Mouse (Mus musculus): ENCODE measurements around the gene Smad3.
A peak's percentile ranks its signal among the peaks of the same experiment; 100 is the strongest.

Smad3 gene

GRCm38 (mm10) chr9:63662759-63663158, 95.0 kb downstream of the Smad3 start:
- DNase-seq, result peak; percentile 66 to 89

- DNase-seq, result peak; percentile 54 to 79
Measured at GRCm38 (mm10) chr9:63660691-63661090, 97.1 kb downstream of the Smad3 start.

- DNase-seq, result no peak
Measured at GRCm38 (mm10) chr9:63660061-63660460, 97.7 kb downstream of the Smad3 start.

- peak; percentile 62 to 76 for DNase-seq
Measured at GRCm38 (mm10) chr9:63658970-63659371, 98.8 kb downstream of the Smad3 start.

GRCm38 (mm10) chr9:63658436-63658835, 99.4 kb downstream of the Smad3 start:
- no peak for DNase-seq

GRCm38 (mm10) chr9:63657167-63657566, 100.6 kb downstream of the Smad3 start:
- peak; percentile 62 to 69 for DNase-seq

- DNase-seq, result peak in 1 of 2 experiments; percentile 51
Measured at GRCm38 (mm10) chr9:63655092-63655491, 102.7 kb downstream of the Smad3 start.

GRCm38 (mm10) chr9:63654575-63654974, 103.2 kb downstream of the Smad3 start:
- peak in 1 of 2 experiments; percentile 38 for DNase-seq

- DNase-seq, result peak in 1 of 2 experiments; percentile 49
Measured at GRCm38 (mm10) chr9:63653666-63654065, 104.1 kb downstream of the Smad3 start.

- DNase-seq, result peak; percentile 61
Measured at GRCm38 (mm10) chr9:63651594-63651993, 106.2 kb downstream of the Smad3 start.

- DNase-seq, result peak in 1 of 2 experiments; percentile 44
Measured at GRCm38 (mm10) chr9:63650905-63651304, 106.9 kb downstream of the Smad3 start.

- peak; percentile 64 to 65 for DNase-seq
Measured at GRCm38 (mm10) chr9:63649841-63650545, 107.8 kb downstream of the Smad3 start.

- no peak for DNase-seq
Measured at GRCm38 (mm10) chr9:63648520-63648918, 109.3 kb downstream of the Smad3 start.

- DNase-seq, result peak; percentile 79 to 84
Measured at GRCm38 (mm10) chr9:63647581-63648519, 109.9 kb downstream of the Smad3 start.

- peak in 1 of 2 experiments; percentile 26 for DNase-seq
Measured at GRCm38 (mm10) chr9:63645084-63645483, 112.7 kb downstream of the Smad3 start.

- no peak for DNase-seq
Measured at GRCm38 (mm10) chr9:63644011-63644410, 113.8 kb downstream of the Smad3 start.

GRCm38 (mm10) chr9:63641983-63642646, 115.7 kb downstream of the Smad3 start:
- DNase-seq, result no peak

- DNase-seq, result no peak
Measured at GRCm38 (mm10) chr9:63636113-63636512, 121.7 kb downstream of the Smad3 start.

GRCm38 (mm10) chr9:63633334-63633733, 124.5 kb downstream of the Smad3 start:
- no peak for DNase-seq

- DNase-seq, result no peak
Measured at GRCm38 (mm10) chr9:63632924-63633323, 124.9 kb downstream of the Smad3 start.

GRCm38 (mm10) chr9:63632045-63632444, 125.7 kb downstream of the Smad3 start:
- no peak for DNase-seq

- DNase-seq, result no peak
Measured at GRCm38 (mm10) chr9:63625090-63625756, 132.6 kb downstream of the Smad3 start.
